Mouse (Mus musculus) E14TG2a.4 (cell line): ENCODE measurements around the gene Rab31.

Experiments used
- CTCF ChIP-seq: conservative IDR thresholded peaks from 2 replicates; pipeline ENCODE4 v1.5.1; 2014; ENCODE audit warnings: low read length
- NANOG ChIP-seq: IDR thresholded peaks from 2 replicates; pipeline ENCODE4 v1.6.1; 2014; ENCODE audit warnings: borderline replicate concordance, low read length, mixed read lengths
- POU5F1 ChIP-seq: IDR thresholded peaks from 2 replicates; pipeline ENCODE4 v1.6.1; 2014; ENCODE audit warnings: low read length, borderline replicate concordance

DNA sequence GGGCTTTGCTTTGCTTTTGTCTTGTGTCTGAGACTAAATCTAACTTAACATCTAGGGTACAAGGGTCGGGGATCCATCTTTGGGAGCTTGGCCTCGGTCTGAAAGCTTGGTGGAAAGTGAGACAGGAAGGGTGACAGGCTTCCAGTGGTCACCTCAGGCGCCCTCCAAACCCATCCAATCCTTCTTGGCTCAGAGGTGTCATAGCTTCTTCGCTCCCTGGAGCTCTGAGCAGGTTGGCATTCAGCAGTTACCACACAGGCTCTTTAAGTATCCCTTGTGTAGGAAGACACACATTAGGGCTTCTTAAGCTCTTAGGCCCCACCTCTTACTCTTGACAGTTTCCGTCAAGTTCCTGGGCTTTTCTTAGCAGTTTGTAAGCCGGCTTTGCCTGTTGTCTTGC, 17.0 kb upstream of the Rab31 start:
- TF ChIP-seq CTCF (no peak), POU5F1 (no peak), NANOG (no peak)
